Mouse (Mus musculus) layer of hippocampus, adult 6 months (tissue): ENCODE data around the gene 2210418O10Rik. TPM values are rescaled to one million over a fixed set of nuclear protein-coding genes. Genes with fewer than 3 reads are reported as not detected.

ENCODE experiments used
- long read RNA-seq, 2 experiments: library from polyadenylated mRNA; unstranded; transcript quantifications; one replicate each; pipeline ENCODE4 v2.0.0; 2019 to 2020
- polyA plus RNA-seq: library from polyadenylated mRNA; unstranded; fragments of <200 nt; fragmentation: Nextera tagmentation; gene quantifications from 2 replicates; pipeline ENCODE4 v1.2.3, GENCODE M21; 2021

The 2210418O10Rik gene
- polyA plus RNA-seq: 5.3 and 12.0 TPM in 2 replicates
- long read RNA-seq, experiment 1, partial matches to known transcripts: 3 of 9 reads
- long read RNA-seq, experiment 1, other reads (novel, unspliced or antisense): 6 of 9 reads
- long read RNA-seq, experiment 2, transcript 2210418O10Rik-201 (5 exons, 3,823 nt): major isoform, 16 of 45 reads
- long read RNA-seq, experiment 2, partial matches to known transcripts: 10 of 45 reads
- long read RNA-seq, experiment 2, other reads (novel, unspliced or antisense): 17 of 45 reads

GRCm38 (mm10) chr2:176226269-176226668 lies at the start of gene 2210418O10Rik:
Gene 2210418O10Rik, plus strand, starts transcription at chr2:176226569.

Other genes with a start within 250 kb of the 2210418O10Rik start
- gene Gm2004, start 76.7 kb upstream of the 2210418O10Rik start, polyA plus RNA-seq: 0.20 and 0.48 TPM in 2 replicates
- gene Gm11009, start 92.9 kb downstream of the 2210418O10Rik start, polyA plus RNA-seq: not detected in 2 replicates
- 12.1 and 16.6 TPM in 2 replicates for gene Gm14435, start 197.0 kb downstream of the 2210418O10Rik start, polyA plus RNA-seq